Mouse (Mus musculus) G1E (cell line): ENCODE results near the gene Vwce.

Experiments
- CTCF ChIP-seq: IDR thresholded peaks from 2 replicates; pipeline ENCODE4 v1.5.1; 2012; ENCODE audit warnings: low read depth, low read length, inconsistent platforms, mixed read lengths
- GATA1 ChIP-seq: IDR thresholded peaks from 2 replicates; pipeline ENCODE4 v1.6.1; 2012; ENCODE audit warnings: borderline replicate concordance, low read length, inconsistent platforms, mixed read lengths
- GATA2 ChIP-seq: IDR thresholded peaks from 2 replicates; pipeline ENCODE4 v1.6.1; 2012; ENCODE audit warnings: low read depth, low read length, inconsistent platforms, borderline replicate concordance
- POLR2AphosphoS5 ChIP-seq: IDR thresholded peaks from 2 replicates; pipeline ENCODE4 v1.6.1; 2012; ENCODE audit warnings: low read depth, low read length, inconsistent platforms; ENCODE audit not compliant: insufficient replicate concordance
- TAL1 ChIP-seq: conservative IDR thresholded peaks from 2 replicates; pipeline ENCODE4 v1.6.1; 2012; ENCODE audit warnings: low read depth, low read length, inconsistent platforms, mixed read lengths

- TF ChIP-seq CTCF, result no peak
- TF ChIP-seq GATA1, result no peak
- TF ChIP-seq TAL1, result no peak
- no peak for TF ChIP-seq POLR2AphosphoS5
- no peak for TF ChIP-seq GATA2
Measured at GRCm38 (mm10) chr19:10678772-10679067, 44.7 kb downstream of the Vwce start.
